Mouse (Mus musculus) neural tube, embryonic 14.5 days (tissue): ENCODE results near the gene Nkx6-1. TPM values are rescaled to one million over a fixed set of nuclear protein-coding genes. Genes with fewer than 3 reads are reported as not detected.

Experiments
- ATAC-seq: fragments of 200-750 bp; cut with Nextera tagmentation; 2 replicates; pipeline ENCODE4 v1.8.0; 2017; ENCODE audit warnings: low read depth, mild to moderate bottlenecking, moderate TSS enrichment, moderate library complexity
- H3K27ac ChIP-seq: fragments of 300-500 bp; sonication (generic); 2 replicates; pipeline ENCODE4 v1.5.1; 2014; ENCODE audit warnings: low read depth, mild to moderate bottlenecking, control low read depth, low read length, moderate library complexity, mixed read lengths
- H3K27me3 ChIP-seq: fragments of 300-500 bp; sonication (generic); 2 replicates; pipeline ENCODE4 v1.6.1; 2014; ENCODE audit warnings: low read length; ENCODE audit not compliant: control insufficient read depth, insufficient read depth
- H3K36me3 ChIP-seq: fragments of 300-500 bp; sonication (generic); 2 replicates; pipeline ENCODE4 v1.6.1; 2014; ENCODE audit warnings: low read length, mixed read lengths; ENCODE audit not compliant: control insufficient read depth, insufficient read depth
- H3K4me1 ChIP-seq: fragments of 300-500 bp; sonication (generic); 2 replicates; pipeline ENCODE4 v1.6.1; 2014; ENCODE audit warnings: low read length; ENCODE audit not compliant: control insufficient read depth, insufficient read depth
- H3K4me2 ChIP-seq: fragments of 300-500 bp; sonication (generic); 2 replicates; pipeline ENCODE4 v1.6.1; 2014; ENCODE audit warnings: mild to moderate bottlenecking, low read depth, low read length, control low read depth
- H3K4me3 ChIP-seq: fragments of 300-500 bp; sonication (generic); 2 replicates; pipeline ENCODE4 v1.5.1; 2014; ENCODE audit warnings: low read depth, low read length, control low read depth, mixed read lengths
- H3K9ac ChIP-seq: fragments of 300-500 bp; sonication (generic); replicated peaks from 2 replicates; pipeline ENCODE4 v1.6.1; 2014; ENCODE audit warnings: low read depth, mild to moderate bottlenecking, control low read depth, low read length, mixed read lengths
- H3K9me3 ChIP-seq: fragments of 300-500 bp; sonication (generic); 2 replicates; pipeline ENCODE4 v1.6.1; 2016; ENCODE audit warnings: low read length; ENCODE audit not compliant: control insufficient read depth
- WGBS: fragments of 180-500 bp; shearing (Covaris S2); extraction: QIAGEN DNeasy Blood & Tissue Kit; methylation state at CpG from one replicate; pipeline ENCODE4 v1.1.7; 2014; 5-methylcytosine and 5-hydroxymethylcytosine counted together
- polyA plus RNA-seq: library from polyadenylated mRNA; unstranded; fragments of >200 nt; fragmentation: Nextera tagmentation; extraction: Ambion mirVana; gene quantifications from 2 replicates; pipeline ENCODE4 v1.2.1, GENCODE M21; 2014

The Nkx6-1 gene
- polyA plus RNA-seq, 1 experiment from 2014 or later, result 4.7 TPM

DNA sequence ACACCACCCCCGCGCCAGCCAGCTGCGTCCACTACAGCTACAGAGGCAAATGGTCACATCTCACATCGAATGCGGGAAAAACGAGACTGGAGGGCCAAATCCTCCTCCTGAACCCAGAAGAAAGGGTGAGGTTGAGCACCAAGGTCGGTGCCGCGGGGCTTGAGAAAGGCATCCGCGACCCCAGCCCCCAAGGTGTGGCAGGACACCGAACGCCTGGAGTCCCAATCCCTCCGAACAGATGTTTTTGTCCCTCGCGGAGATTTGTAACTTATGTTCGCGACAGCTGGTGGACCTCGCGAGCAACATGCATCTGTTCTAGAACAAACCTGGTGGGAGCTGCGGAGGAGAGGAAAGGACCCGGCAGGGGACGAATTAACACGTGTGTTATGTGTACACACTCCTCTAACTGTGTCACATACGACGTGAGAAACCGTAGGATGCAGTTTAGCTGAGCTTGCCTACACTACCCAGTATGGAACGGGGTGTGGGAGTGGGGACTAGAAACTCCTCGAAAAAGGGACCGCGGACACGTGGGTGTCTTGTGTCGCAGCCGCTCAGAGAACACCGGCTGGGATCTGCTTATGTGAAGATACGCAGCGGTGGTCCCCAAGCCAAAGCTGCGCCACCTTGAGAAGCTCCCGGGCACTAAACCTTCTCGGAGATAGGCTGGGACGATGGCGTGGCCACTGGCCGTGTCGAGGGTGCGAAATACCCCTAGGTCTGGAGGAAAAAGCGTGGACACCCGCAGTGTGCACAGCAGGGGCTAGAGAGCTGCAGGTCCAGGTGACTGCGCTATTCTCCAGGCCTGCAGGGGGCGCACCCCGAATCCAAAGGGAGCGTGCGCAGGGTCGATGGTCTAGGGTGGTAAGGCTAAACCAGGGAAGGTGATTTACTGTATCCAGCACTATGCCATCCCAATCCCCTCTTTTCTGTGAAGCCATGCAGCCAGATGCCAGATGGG, 16.8 kb downstream of the Nkx6-1 start:
- no peak overlapping the region for H3K9ac ChIP-seq
- H3K4me2 ChIP-seq, result no peak overlapping the region
- no peaks in the 10 kb centered on the region for H3K4me1 ChIP-seq
- H3K36me3 ChIP-seq, result no peaks in the 10 kb centered on the region
- ATAC-seq, result peak; percentile 54; the same call in 1 of the 2 replicates
- H3K9me3 ChIP-seq, result no peaks in the 10 kb centered on the region
- 4% methylated on average over 53 of the region's 53 CpGs for WGBS
- H3K27ac ChIP-seq, result no peak overlapping the region
- H3K4me3 ChIP-seq, result no peak overlapping the region
- H3K27me3 ChIP-seq, result peaks cover 68% of the 10 kb centered on the region

DNA sequence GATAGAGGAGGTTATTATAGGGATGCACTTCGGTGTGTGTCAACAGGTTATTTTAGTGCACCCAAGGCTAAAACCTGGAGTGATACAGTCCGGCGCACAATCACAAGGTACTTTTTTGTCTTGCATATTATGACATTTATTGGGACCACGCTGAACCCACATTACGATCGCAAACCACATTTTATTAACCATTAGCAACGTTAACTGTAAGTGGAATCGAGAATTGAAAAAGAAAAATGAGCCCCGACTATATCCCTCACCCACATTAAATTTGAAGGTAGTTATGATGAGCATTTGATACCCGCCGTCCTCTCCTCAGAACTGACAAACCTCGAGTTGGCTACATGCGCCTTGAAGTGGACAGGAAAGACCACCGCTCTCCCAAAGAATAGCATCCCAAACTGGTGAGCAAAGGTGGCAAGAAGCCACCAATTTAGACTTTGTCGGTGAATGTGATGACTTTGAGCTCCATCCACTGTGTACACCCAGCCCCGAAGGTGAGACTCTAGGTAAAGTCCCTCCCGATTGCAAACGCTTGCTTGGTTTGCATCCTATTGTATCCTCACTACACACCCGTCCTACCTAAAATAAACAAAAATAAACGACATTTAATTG, 17.7 kb downstream of the Nkx6-1 start:
- H3K36me3 ChIP-seq, result no peaks in the 10 kb centered on the region
- H3K4me3 ChIP-seq, result no peak overlapping the region
- peaks cover 67% of the 10 kb centered on the region for H3K27me3 ChIP-seq
- no peak for ATAC-seq
- no peaks in the 10 kb centered on the region for H3K4me1 ChIP-seq
- H3K4me2 ChIP-seq, result no peak overlapping the region
- no peak overlapping the region for H3K9ac ChIP-seq
- H3K27ac ChIP-seq, result no peak overlapping the region
- no peaks in the 10 kb centered on the region for H3K9me3 ChIP-seq
- 30% methylated on average over 20 of the region's 20 CpGs for WGBS

DNA sequence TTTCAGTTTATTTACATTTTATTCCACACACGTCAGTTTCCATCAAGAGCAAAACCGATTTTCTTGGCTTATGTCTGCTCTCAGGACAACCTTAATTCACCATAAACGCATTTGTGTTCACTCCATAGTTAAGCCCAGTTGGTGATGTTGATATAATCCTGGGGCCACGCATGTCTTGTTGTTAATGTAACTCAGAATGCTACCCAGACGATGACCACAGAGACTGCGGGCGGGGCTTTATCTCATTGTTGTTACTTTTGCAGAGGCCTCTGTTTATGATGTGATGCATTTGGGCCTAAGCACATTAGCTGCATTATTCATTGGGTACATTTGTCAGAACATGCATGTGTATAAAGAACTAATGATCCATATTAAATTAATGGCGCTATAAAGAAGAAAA, 19.7 kb downstream of the Nkx6-1 start:
- H3K36me3 ChIP-seq, result no peaks in the 10 kb centered on the region
- no peak overlapping the region for H3K27ac ChIP-seq
- no peak for ATAC-seq
- H3K9ac ChIP-seq, result no peak overlapping the region
- H3K4me3 ChIP-seq, result no peak overlapping the region
- H3K9me3 ChIP-seq, result no peaks in the 10 kb centered on the region
- H3K27me3 ChIP-seq, result peaks cover 56% of the 10 kb centered on the region
- WGBS, result 50% methylated on average over 8 of the region's 8 CpGs
- H3K4me2 ChIP-seq, result no peak overlapping the region
- no peaks in the 10 kb centered on the region for H3K4me1 ChIP-seq

GRCm38 (mm10) chr5:101638101-101638500, 26.7 kb downstream of the Nkx6-1 start:
- ATAC-seq, result no peak
- no peak overlapping the region for H3K4me3 ChIP-seq
- no peaks in the 10 kb centered on the region for H3K9me3 ChIP-seq
- no peak overlapping the region for H3K9ac ChIP-seq
- H3K27ac ChIP-seq, result no peak overlapping the region
- H3K4me2 ChIP-seq, result no peak overlapping the region
- no peaks in the 10 kb centered on the region for H3K4me1 ChIP-seq
- peaks cover 17% of the 10 kb centered on the region for H3K27me3 ChIP-seq
- no peaks in the 10 kb centered on the region for H3K36me3 ChIP-seq
- WGBS, result 89% methylated on average over 4 of the region's 4 CpGs

Other genes with a start within 250 kb of the Nkx6-1 start
- gene Cds1, start 100.1 kb upstream of the Nkx6-1 start, polyA plus RNA-seq, result 6.8 and 7.2 TPM in 2 replicates